Comparison of ENCODE assay signal across 27 mouse cellular contexts in genomic region chr6:49325294-49325693, GRCm38 (mm10). TPM values are rescaled to one million over a fixed set of nuclear protein-coding genes. Genes with fewer than 3 reads are reported as not detected.
"Had no signal": no experiment of that assay in that cellular context is flagged by ENCODE, and none has a peak within 500 bp of the region (broad histone marks: within the 10 kb centered on the region; RNA-seq: fewer than 3 reads in every experiment).

No protein-coding gene starts in this region.

- H3K27me3 ChIP-seq: heart, embryonic 13.5 days; heart, embryonic 15.5 days; hindbrain, embryonic 13.5 days; hindbrain, embryonic 15.5 days; intestine, embryonic 15.5 days; kidney, embryonic 15.5 days; limb, embryonic 12.5 days; limb, embryonic 15.5 days; liver, embryonic 12.5 days had no signal

- ATAC-seq: inflammation-experienced regulatory T-cells, adult 6 months; intestine, embryonic 15.5 days; liver, embryonic 12.5 days had no signal

- H3K36me3 ChIP-seq: heart, embryonic 13.5 days; heart, embryonic 15.5 days; hindbrain, embryonic 13.5 days; hindbrain, embryonic 15.5 days; intestine, embryonic 15.5 days; kidney, embryonic 15.5 days; limb, embryonic 12.5 days; limb, embryonic 15.5 days; liver, embryonic 12.5 days had no signal

- H3K4me3 ChIP-seq: heart, adult 2 months; heart, embryonic 13.5 days; heart, embryonic 15.5 days; hindbrain, embryonic 13.5 days; hindbrain, embryonic 15.5 days; intestine, embryonic 15.5 days; kidney, embryonic 15.5 days; limb, embryonic 12.5 days; limb, embryonic 15.5 days; liver, embryonic 12.5 days had no signal

- H3K9me3 ChIP-seq: heart, embryonic 13.5 days; heart, embryonic 15.5 days; hindbrain, embryonic 13.5 days; hindbrain, embryonic 15.5 days; intestine, embryonic 15.5 days; kidney, embryonic 15.5 days; limb, embryonic 12.5 days; limb, embryonic 15.5 days; liver, embryonic 12.5 days had no signal

- DNase-seq: gastrocnemius, postnatal 14 days; gastrocnemius, postnatal 36 days; heart, adult 2 months; heart, postnatal 14 days; heart, postnatal 36 days; kidney, adult 11 months; kidney, adult 2 months; kidney, adult 9 months; kidney, postnatal 14 days; kidney, postnatal 36 days; layer of hippocampus, adult 9-11 months; layer of hippocampus, postnatal 36 days; left cerebral cortex, postnatal 4 days had no signal

- H3K27ac ChIP-seq: heart, adult 2 months; heart, embryonic 13.5 days; heart, embryonic 15.5 days; hindbrain, embryonic 13.5 days; hindbrain, embryonic 15.5 days; intestine, embryonic 15.5 days; kidney, embryonic 15.5 days; kidney, postnatal 0 days; limb, embryonic 12.5 days; limb, embryonic 15.5 days; liver, embryonic 12.5 days; liver, embryonic 14.5 days had no signal

- H3K4me2 ChIP-seq: heart, embryonic 11.5 days; heart, embryonic 13.5 days; heart, embryonic 15.5 days; hindbrain, embryonic 13.5 days; hindbrain, embryonic 15.5 days; intestine, embryonic 15.5 days; kidney, embryonic 15.5 days; limb, embryonic 12.5 days; limb, embryonic 15.5 days; liver, embryonic 12.5 days had no signal

- H3K9ac ChIP-seq: heart, embryonic 13.5 days; heart, embryonic 15.5 days; hindbrain, embryonic 13.5 days; hindbrain, embryonic 15.5 days; intestine, embryonic 15.5 days; kidney, embryonic 15.5 days; limb, embryonic 12.5 days; limb, embryonic 15.5 days; liver, embryonic 12.5 days; liver, embryonic 14.5 days had no signal

RNA-seq across cellular contexts. Expression of gene Fam221a, which starts 42.2 kb away (rescaled TPM):
- total RNA-seq: gastrocnemius, adult 18-20 months had no signal
